Mouse (Mus musculus): ENCODE data around the gene Spock1. TPM values are rescaled to one million over a fixed set of nuclear protein-coding genes. Genes with fewer than 3 reads are reported as not detected.

Gene Spock1
- total and polyA plus RNA-seq, 2 experiments from 2014 or later: 64.6 to 69.4 TPM

DNA sequence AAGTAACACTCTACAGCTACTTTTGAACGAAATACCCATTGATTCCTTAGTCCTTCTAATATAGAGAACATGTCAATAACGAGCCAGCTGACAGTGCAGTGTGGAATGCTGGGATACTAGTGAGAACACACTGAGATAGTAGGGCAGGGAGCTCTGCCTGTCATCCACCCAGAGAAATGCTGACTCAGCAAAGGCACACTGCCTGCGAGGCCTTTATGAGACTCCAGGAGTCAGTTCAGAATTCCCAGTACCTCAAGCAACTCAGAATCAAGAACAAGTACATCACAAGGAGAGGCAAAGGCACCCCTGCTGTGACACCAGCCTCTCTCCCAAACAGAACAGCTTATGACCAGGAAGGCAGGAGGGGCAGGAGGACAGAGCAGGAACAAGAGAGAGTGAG lies 163.5 kb downstream of the Spock1 start:
- Histone ChIP-seq H3K36me3 (ENCODE audit: insufficient read depth) (no peaks in the 10 kb centered on the region), H3K4me2 (ENCODE audit: low read depth) (no peak overlapping the region), H3K27ac (ENCODE audit: low read depth, low read length) (no peak overlapping the region), H3K9me3 (ENCODE audit: low read length) (no peaks in the 10 kb centered on the region), H3K4me3 (ENCODE audit: low read depth, low read length) (no peak overlapping the region), H3K27me3 (ENCODE audit: insufficient read depth, low read length) (no peaks in the 10 kb centered on the region), H3K4me1 (ENCODE audit: insufficient read depth) (no peaks in the 10 kb centered on the region), H3K9ac (no peak overlapping the region)
- DNase-seq: no peak
- 62% methylated on average over 3 of the region's 3 CpGs for WGBS
- ATAC-seq: no peak
- no peak for TF ChIP-seq CTCF (IDR thresholded peaks at IDR 0.05; ENCODE audit: low read depth)

GRCm38 (mm10) chr13:57741186-57741585 lies 166.9 kb downstream of the Spock1 start:
- no peaks in the 10 kb centered on the region for H3K36me3 ChIP-seq (ENCODE audit: insufficient read depth)
- no peak overlapping the region for H3K4me3 ChIP-seq (ENCODE audit: low read depth, low read length)
- WGBS: 50% methylated on average over 6 of the region's 6 CpGs
- no peaks in the 10 kb centered on the region for H3K4me1 ChIP-seq (ENCODE audit: insufficient read depth)
- no peak overlapping the region for H3K4me2 ChIP-seq (ENCODE audit: low read depth)
- TF ChIP-seq CTCF (IDR thresholded peaks at IDR 0.05; ENCODE audit: low read depth): no peak
- no peak overlapping the region for H3K9ac ChIP-seq
- no peaks in the 10 kb centered on the region for H3K9me3 ChIP-seq (ENCODE audit: low read length)
- no peaks in the 10 kb centered on the region for H3K27me3 ChIP-seq (ENCODE audit: insufficient read depth, low read length)
- DNase-seq (no peak), ATAC-seq (no peak)
- H3K27ac ChIP-seq (ENCODE audit: low read depth, low read length): no peak overlapping the region

DNA sequence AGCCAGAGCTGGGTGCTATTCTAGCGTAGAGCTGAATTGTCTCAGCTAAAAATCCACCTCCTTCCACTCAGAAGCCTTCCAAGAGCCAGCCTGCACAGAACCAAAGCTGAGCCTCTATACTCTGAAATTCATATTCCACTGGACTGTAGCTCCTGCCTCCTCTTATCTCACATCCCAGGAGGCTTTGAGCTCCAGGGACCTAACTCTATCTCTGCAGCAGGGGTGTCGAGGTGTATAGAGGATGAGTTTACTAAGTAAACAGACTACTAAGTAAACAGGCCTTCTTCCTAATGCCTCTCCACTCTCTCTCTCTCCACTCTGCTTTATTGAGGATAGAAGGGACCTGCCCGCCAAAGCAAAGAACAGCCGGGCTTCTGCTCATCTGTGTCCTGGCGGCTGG lies 167.7 kb downstream of the Spock1 start:
- Histone ChIP-seq H3K9ac (no peak overlapping the region), H3K4me3 (ENCODE audit: low read depth, low read length) (no peak overlapping the region), H3K27ac (ENCODE audit: low read depth, low read length) (no peak overlapping the region), H3K27me3 (ENCODE audit: insufficient read depth, low read length) (no peaks in the 10 kb centered on the region), H3K4me2 (ENCODE audit: low read depth) (no peak overlapping the region), H3K4me1 (ENCODE audit: insufficient read depth) (no peaks in the 10 kb centered on the region), H3K9me3 (ENCODE audit: low read length) (no peaks in the 10 kb centered on the region), H3K36me3 (ENCODE audit: insufficient read depth) (no peaks in the 10 kb centered on the region)
- DNase-seq (no peak), ATAC-seq (no peak)
- WGBS: 80% methylated on average over 5 of the region's 5 CpGs
- TF ChIP-seq CTCF (IDR thresholded peaks at IDR 0.05; ENCODE audit: low read depth): no peak

DNA sequence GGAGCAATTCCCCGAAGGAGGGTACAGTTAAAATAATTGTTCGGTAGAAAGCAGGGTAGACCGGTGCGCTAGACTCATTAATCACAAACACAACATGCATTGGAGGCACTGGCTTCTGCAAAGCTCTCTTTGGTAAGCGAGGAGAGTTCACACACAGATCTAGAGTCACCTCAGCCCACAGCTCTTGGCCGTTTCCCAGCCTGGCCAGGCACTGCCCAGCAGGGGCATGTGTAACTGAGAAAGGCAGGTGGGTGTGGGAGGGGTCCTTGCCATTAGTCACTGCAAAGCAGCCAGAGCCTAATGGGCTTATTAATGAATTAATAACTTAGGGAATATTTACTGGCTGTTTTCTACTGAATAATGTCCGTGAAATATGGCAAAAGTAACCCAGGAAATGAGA lies 172.1 kb downstream of the Spock1 start:
- no peaks in the 10 kb centered on the region for H3K27me3 ChIP-seq (ENCODE audit: insufficient read depth, low read length)
- WGBS: 70% methylated on average over 7 of the region's 7 CpGs
- ATAC-seq (no peak), DNase-seq (no peak)
- TF ChIP-seq CTCF (IDR thresholded peaks at IDR 0.05; ENCODE audit: low read depth): no peak
- no peak overlapping the region for H3K9ac ChIP-seq
- no peaks in the 10 kb centered on the region for H3K4me1 ChIP-seq (ENCODE audit: insufficient read depth)
- no peaks in the 10 kb centered on the region for H3K36me3 ChIP-seq (ENCODE audit: insufficient read depth)
- H3K9me3 ChIP-seq (ENCODE audit: low read length): no peaks in the 10 kb centered on the region
- no peak overlapping the region for H3K27ac ChIP-seq (ENCODE audit: low read depth, low read length)
- no peak overlapping the region for H3K4me2 ChIP-seq (ENCODE audit: low read depth)
- no peak overlapping the region for H3K4me3 ChIP-seq (ENCODE audit: low read depth, low read length)

DNA sequence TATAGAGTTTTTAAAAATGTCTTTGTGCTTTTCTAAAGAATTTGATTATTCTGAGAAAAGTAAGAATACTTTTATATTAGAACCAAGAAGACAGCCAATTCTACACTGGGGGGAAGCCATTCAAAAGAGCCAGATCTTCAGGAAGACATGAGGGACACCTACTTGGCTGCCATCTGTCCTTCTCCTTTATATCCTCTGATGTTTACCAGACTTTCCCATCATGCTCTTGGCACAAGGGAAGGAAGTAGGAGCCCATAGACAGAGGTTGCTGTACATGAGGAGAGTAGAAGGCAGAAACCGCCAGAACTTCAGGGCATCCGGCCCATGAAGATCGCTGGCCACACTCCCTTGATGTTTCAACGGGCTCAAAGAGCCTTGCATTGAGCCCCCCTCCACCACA lies 173.6 kb downstream of the Spock1 start:
- Histone ChIP-seq H3K4me3 (ENCODE audit: low read depth, low read length) (no peak overlapping the region), H3K4me2 (ENCODE audit: low read depth) (no peak overlapping the region), H3K27me3 (ENCODE audit: insufficient read depth, low read length) (no peaks in the 10 kb centered on the region), H3K9me3 (ENCODE audit: low read length) (no peaks in the 10 kb centered on the region), H3K27ac (ENCODE audit: low read depth, low read length) (no peak overlapping the region), H3K36me3 (ENCODE audit: insufficient read depth) (no peaks in the 10 kb centered on the region), H3K4me1 (ENCODE audit: insufficient read depth) (no peaks in the 10 kb centered on the region), H3K9ac (no peak overlapping the region)
- TF ChIP-seq CTCF (IDR thresholded peaks at IDR 0.05; ENCODE audit: low read depth): no peak
- WGBS: 89% methylated on average over 4 of the region's 4 CpGs
- ATAC-seq (no peak), DNase-seq (no peak)

- H3K9me3 ChIP-seq (ENCODE audit: low read length): no peaks in the 10 kb centered on the region
- H3K4me2 ChIP-seq (ENCODE audit: low read depth): no peak overlapping the region
- H3K36me3 ChIP-seq (ENCODE audit: insufficient read depth): no peaks in the 10 kb centered on the region
- H3K27me3 ChIP-seq (ENCODE audit: insufficient read depth, low read length): no peaks in the 10 kb centered on the region
- no peak overlapping the region for H3K9ac ChIP-seq
- ATAC-seq (no peak), DNase-seq (no peak)
- H3K4me3 ChIP-seq (ENCODE audit: low read depth, low read length): no peak overlapping the region
- no peaks in the 10 kb centered on the region for H3K4me1 ChIP-seq (ENCODE audit: insufficient read depth)
- 96% methylated on average over 1 of the region's 1 CpGs for WGBS
- no peak overlapping the region for H3K27ac ChIP-seq (ENCODE audit: low read depth, low read length)
- no peak for TF ChIP-seq CTCF (IDR thresholded peaks at IDR 0.05; ENCODE audit: low read depth)
These were observed 174.6 kb downstream of the Spock1 start for GRCm38 (mm10) chr13:57733521-57733920.

GRCm38 (mm10) chr13:57732251-57732650 lies 175.9 kb downstream of the Spock1 start:
- no peak overlapping the region for H3K4me3 ChIP-seq (ENCODE audit: low read depth, low read length)
- no peaks in the 10 kb centered on the region for H3K27me3 ChIP-seq (ENCODE audit: insufficient read depth, low read length)
- no peak overlapping the region for H3K4me2 ChIP-seq (ENCODE audit: low read depth)
- H3K9ac ChIP-seq: no peak overlapping the region
- no peak overlapping the region for H3K27ac ChIP-seq (ENCODE audit: low read depth, low read length)
- no peaks in the 10 kb centered on the region for H3K4me1 ChIP-seq (ENCODE audit: insufficient read depth)
- no peaks in the 10 kb centered on the region for H3K9me3 ChIP-seq (ENCODE audit: low read length)
- ATAC-seq (no peak), DNase-seq (no peak)
- 77% methylated on average over 2 of the region's 2 CpGs for WGBS
- H3K36me3 ChIP-seq (ENCODE audit: insufficient read depth): no peaks in the 10 kb centered on the region
- TF ChIP-seq CTCF (IDR thresholded peaks at IDR 0.05; ENCODE audit: low read depth): no peak

GRCm38 (mm10) chr13:57727716-57728115 lies 180.4 kb downstream of the Spock1 start:
- Histone ChIP-seq H3K9me3 (ENCODE audit: low read length) (no peaks in the 10 kb centered on the region), H3K27me3 (ENCODE audit: insufficient read depth, low read length) (no peaks in the 10 kb centered on the region), H3K9ac (no peak overlapping the region), H3K27ac (ENCODE audit: low read depth, low read length) (no peak overlapping the region), H3K4me3 (ENCODE audit: low read depth, low read length) (no peak overlapping the region), H3K4me1 (ENCODE audit: insufficient read depth) (no peaks in the 10 kb centered on the region), H3K4me2 (ENCODE audit: low read depth) (no peak overlapping the region), H3K36me3 (ENCODE audit: insufficient read depth) (no peaks in the 10 kb centered on the region)
- 85% methylated on average over 11 of the region's 11 CpGs for WGBS
- DNase-seq: no peak
- ATAC-seq: no peak
- TF ChIP-seq CTCF (IDR thresholded peaks at IDR 0.05; ENCODE audit: low read depth): 0 out of 2 replicates have a peak, but pooled peaks have one; percentile 20
